Mouse (Mus musculus): Measurements from ENCODE around the gene Oxsm.

The Oxsm gene

GRCm38 (mm10) chr14:16249171-16249874, at the start of gene Oxsm, which contains the start of gene Ngly1:
TSS of gene Oxsm (minus strand) at chr14:16249808.
TSS of gene Ngly1 (plus strand) at chr14:16249280.
- peak; percentile 77 for DNase-seq (ENCODE audit: low spot score)

DNA sequence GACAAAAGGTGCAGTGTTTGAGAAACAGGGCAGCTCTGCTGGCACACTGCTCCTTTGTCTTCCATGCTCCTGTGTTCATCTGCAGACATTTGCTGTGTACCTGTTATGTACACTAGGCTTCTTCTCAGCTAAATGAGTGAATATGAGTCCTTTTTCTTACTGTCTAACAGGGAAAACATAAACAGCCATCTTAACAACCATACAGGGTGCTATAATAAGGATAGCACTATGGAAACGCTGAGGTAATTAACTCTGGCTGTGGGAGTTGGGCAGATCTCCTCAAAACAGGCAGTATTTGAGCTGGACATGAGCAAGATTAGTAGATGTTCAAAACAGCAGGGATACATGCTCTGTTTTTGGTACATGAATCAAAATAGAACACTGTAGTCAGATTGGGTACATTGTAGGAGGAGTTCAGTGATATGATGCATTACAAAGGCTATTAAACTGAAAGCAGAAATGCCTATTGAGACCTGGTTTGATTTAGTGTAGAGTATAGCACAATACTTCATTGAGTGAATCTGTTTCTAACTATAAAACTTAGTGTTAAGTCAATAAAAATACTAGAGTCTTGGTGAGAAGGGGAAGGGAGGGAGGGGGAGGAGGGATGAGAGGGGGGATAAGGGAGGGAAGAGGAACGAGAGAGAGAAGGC, 47.3 kb upstream of the Oxsm start:
- no peak for DNase-seq (ENCODE audit: low spot score)

GRCm38 (mm10) chr14:16293921-16294320, 44.3 kb upstream of the Oxsm start:
- no peak for DNase-seq (ENCODE audit: low spot score)

GRCm38 (mm10) chr14:16293015-16293414, 43.4 kb upstream of the Oxsm start:
- no peak for DNase-seq (ENCODE audit: low spot score)

DNA sequence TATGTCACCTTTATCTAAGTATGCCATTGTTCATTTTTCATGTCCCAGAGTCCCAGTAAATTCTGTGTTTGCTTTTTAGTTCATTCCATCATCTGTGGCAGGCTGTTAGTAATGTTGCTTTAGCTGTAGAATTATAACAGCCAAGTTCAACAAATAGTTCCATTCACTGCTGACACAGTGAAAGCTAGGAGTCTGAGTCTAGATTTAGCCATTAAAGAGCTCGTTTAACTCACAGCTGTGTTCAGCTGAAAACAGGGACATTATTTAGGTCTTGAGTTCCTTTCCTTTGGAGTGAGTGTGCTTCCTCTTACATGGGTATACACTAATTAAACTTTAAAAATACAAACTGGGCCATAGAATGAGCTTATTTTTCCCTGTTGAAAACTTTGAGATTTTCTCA, 42.8 kb upstream of the Oxsm start:
- no peak for DNase-seq (ENCODE audit: low spot score)

DNA sequence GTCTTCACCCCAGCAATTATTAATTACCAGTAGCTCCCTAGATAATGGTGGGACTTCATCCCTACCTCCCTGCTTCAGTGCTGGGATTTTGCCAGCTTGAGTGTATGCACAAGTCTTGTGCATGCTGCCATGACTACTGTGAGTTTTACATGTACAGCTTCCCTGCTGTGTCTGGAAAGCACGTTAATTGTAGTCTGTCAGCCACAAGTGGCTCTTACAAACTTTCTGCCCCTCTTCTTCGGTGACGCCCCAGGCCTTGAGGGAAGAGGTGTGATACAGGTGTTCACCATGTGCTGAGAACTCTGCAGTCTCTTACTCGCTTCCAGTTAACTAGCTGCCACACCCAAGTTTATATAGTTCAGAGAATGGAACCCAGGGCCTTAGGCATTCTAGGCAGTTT, 34.4 kb upstream of the Oxsm start:
- no peak for DNase-seq (ENCODE audit: low spot score)

DNA sequence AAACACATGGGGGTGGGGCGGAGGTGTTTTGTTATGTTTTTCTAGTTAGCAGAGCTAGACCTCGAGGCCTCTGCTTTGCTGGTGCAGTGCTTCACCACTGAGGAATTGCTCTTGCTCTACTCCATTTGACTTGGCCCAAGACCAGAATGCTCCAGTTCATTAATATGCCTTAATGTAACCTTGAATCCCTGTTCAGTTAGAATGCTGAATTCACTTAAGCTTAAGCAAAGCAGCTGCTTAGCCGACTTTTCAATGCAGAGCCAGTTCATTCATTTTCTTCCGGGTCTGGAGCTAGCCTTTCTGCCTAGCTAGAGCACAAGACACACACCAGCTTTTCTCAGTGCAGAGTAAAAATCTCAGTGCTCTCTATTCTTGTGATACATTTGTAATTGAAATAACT, 29.6 kb upstream of the Oxsm start:
- DNase-seq (ENCODE audit: low spot score) = no peak

GRCm38 (mm10) chr14:16273677-16274076, 24.1 kb upstream of the Oxsm start:
- DNase-seq (ENCODE audit: low spot score) = no peak

- no peak for DNase-seq (ENCODE audit: low spot score)
These were observed 20.2 kb upstream of the Oxsm start for GRCm38 (mm10) chr14:16269776-16270175.

DNA sequence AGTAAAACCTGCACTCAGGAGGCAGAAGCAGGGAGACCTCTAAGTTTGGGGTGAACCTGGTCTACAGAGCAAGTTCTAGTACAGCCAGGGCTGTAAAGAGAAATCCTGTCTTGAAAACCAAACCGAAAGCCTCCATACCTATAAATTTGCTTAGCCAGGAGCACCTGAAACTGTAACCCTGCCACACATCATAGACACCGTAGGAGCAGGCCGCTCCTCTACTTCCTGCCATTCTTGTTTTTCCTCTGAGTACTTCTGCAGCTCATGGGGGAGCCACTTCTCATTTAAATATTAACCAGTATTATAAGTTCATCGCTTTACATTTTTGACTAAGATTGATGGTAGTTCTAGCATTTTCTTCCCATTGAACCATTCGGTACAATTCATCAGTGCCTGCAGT, 17.4 kb upstream of the Oxsm start:
- DNase-seq (ENCODE audit: low spot score) = no peak

DNA sequence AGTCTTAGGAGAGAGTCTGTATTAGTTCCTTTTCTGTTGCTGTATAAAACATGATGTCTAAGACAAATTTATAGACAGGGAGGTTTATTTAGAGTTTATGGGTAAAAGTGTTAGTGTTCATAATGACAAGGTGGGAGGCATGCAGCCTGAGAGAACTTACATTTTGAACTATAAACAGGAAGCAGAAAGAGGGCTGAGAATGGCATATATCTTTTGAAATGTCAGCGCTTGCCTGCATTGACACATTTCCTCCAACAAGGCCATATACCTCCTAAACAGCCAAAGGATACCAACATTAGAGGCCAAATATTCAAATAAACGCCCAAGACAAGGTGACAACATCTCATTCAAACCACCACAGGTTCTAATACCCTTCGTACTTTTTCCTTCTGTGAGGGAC, 12.3 kb upstream of the Oxsm start:
- DNase-seq (ENCODE audit: low spot score) = no peak

- DNase-seq (ENCODE audit: low spot score) = no peak
These were observed 10.9 kb upstream of the Oxsm start for GRCm38 (mm10) chr14:16260541-16260940.

DNA sequence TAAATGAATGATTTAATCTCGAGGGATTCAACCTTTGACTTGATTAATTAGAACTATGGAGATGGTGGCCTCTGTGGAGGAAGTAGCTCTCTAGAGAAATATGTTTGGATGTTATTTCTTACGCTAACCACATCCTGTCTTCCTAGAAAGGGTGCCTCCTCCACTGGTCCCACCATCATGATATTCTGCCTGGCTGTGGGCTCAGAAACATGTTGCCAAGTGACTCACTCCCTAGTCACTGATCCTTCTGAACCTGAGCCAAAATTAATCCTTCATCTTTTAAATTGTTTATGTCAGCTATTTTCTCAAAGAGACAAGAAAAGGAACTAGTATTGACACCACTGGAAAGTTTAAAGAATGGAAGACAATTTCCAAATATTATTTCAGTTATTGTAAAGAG, 6.6 kb upstream of the Oxsm start:
- peak; percentile 62 for DNase-seq (ENCODE audit: low spot score)

DNA sequence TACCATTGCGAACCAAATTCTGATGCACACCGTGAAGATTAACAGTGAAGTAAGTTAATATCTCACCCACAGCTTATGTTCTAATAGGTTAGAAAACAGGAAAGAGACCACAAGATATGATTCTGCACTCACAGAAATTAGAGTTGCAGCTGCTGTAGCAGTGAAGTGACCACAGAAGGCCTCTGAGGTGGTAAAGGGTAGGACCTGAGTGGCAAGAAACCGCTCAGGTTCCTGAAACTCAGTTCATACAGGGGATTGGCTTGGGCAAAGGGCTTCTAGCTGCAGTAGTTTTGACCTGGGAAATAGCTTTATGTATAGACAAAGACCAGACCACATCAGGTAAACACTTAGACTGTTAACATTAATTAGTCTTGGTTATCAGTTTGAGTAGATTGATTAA, 6.1 kb upstream of the Oxsm start:
- peak; percentile 8 for DNase-seq (ENCODE audit: low spot score)

GRCm38 (mm10) chr14:16250099-16250498, 491 bp upstream of the Oxsm start:
- no peak for DNase-seq (ENCODE audit: low spot score)

GRCm38 (mm10) chr14:16248603-16249157, 928 bp downstream of the Oxsm start:
- no peak for DNase-seq (ENCODE audit: low spot score)

- no peak for DNase-seq (ENCODE audit: low spot score)
These were observed 1.5 kb downstream of the Oxsm start for GRCm38 (mm10) chr14:16248135-16248534.

- DNase-seq (ENCODE audit: low spot score) = no peak
These were observed 3.2 kb downstream of the Oxsm start for GRCm38 (mm10) chr14:16246340-16246912.

GRCm38 (mm10) chr14:16245127-16245526, 4.5 kb downstream of the Oxsm start:
- no peak for DNase-seq (ENCODE audit: low spot score)

- no peak for DNase-seq (ENCODE audit: low spot score)
These were observed 5.2 kb downstream of the Oxsm start for GRCm38 (mm10) chr14:16244370-16244769.

GRCm38 (mm10) chr14:16243603-16244209, 5.9 kb downstream of the Oxsm start:
- DNase-seq (ENCODE audit: low spot score) = no peak

DNA sequence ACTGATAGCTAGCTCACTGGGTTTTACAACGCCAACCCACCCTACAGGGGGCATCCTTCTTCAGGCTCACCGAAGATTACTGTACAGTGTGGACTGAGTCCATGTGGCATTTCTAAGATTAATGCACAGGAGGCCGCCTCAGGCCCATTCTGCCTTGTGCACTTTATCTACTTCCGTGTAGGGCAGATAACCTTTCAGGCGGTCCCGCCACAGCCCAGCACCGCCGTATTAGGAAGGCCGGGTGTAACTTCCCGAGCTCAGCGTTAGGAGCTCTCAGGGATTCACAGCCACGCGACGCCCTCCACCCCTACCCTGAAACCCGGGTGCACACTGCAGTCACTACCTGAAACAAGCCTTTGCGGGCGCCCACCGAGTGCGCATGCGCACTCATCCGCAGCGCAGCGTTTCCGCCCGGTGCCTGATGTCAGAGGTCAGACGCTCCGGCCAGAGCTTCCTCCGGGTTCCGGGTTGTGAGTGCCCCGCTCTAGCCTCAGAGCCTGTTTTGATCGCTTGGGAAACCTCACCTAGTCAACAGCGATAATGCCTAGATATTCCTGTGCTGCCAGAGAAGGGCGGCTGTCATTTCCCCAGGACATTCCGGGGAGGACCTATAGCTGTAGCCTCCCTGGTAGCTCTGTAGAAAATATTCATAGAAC, 6.5 kb downstream of the Oxsm start:
- DNase-seq (ENCODE audit: low spot score) = peak; percentile 85

Measured in T-cell, adult 2 months (primary cell).